Mouse (Mus musculus): ENCODE measurements around the gene Kcnj6.

GRCm38 (mm10) chr16:94957156-94957828, 40.2 kb downstream of the Kcnj6 start:
- TF ChIP-seq CTCF (IDR thresholded peaks at IDR 0.05): no peak
- TF ChIP-seq EP300 (IDR thresholded peaks at IDR 0.05): no peak
